Mouse (Mus musculus) small intestine, adult 2 months (tissue): ENCODE data around the gene Casc1. TPM values are rescaled to one million over a fixed set of nuclear protein-coding genes. Genes with fewer than 3 reads are reported as not detected.

ENCODE experiments used
- H3K27ac ChIP-seq: fragments of 200-500 bp; 2 replicates; pipeline ENCODE4 v1.5.1; 2012; ENCODE audit warnings: low read depth, low read length, control low read depth, inconsistent platforms; ENCODE audit not compliant: insufficient read depth
- H3K27me3 ChIP-seq: fragments of 200-500 bp; 2 replicates; pipeline ENCODE4 v1.6.1; 2012; ENCODE audit warnings: mild to moderate bottlenecking, moderate library complexity, low read length, inconsistent platforms; ENCODE audit not compliant: control insufficient read depth, insufficient read depth
- H3K36me3 ChIP-seq: fragments of 200-500 bp; 2 replicates; pipeline ENCODE4 v1.6.1; 2012; ENCODE audit warnings: mild to moderate bottlenecking, low read length, control low read depth, inconsistent platforms; ENCODE audit not compliant: control insufficient read depth, insufficient read depth
- H3K4me1 ChIP-seq: fragments of 200-500 bp; 2 replicates; pipeline ENCODE4 v1.6.1; 2012; ENCODE audit warnings: low read length, inconsistent platforms, mixed read lengths; ENCODE audit not compliant: control insufficient read depth, insufficient read depth, insufficient read length
- H3K4me3 ChIP-seq: fragments of 200-500 bp; 2 replicates; pipeline ENCODE4 v1.5.1; 2012; ENCODE audit warnings: low read depth, mild to moderate bottlenecking, control low read depth, inconsistent platforms, low read length, moderate library complexity
- CTCF ChIP-seq: fragments of 200-500 bp; IDR thresholded peaks from 2 replicates; pipeline ENCODE4 v1.5.1; 2012; ENCODE audit warnings: low read depth, mild to moderate bottlenecking, control low read depth, inconsistent platforms, low read length, moderate library complexity, mixed read lengths; ENCODE audit not compliant: insufficient replicate concordance, insufficient read length; ENCODE audit errors: extremely low read depth
- POLR2A ChIP-seq: fragments of 200-500 bp; IDR thresholded peaks from 2 replicates; pipeline ENCODE4 v1.6.1; 2012; ENCODE audit warnings: low read depth, mild to moderate bottlenecking, control low read depth, inconsistent platforms, low read length, moderate library complexity
- WGBS: fragments of 180-500 bp; shearing (Covaris S2); methylation state at CpG from one replicate; pipeline ENCODE4 v1.1.7; 2018; 5-methylcytosine and 5-hydroxymethylcytosine counted together
- polyA plus RNA-seq: library from polyadenylated mRNA; depleted of rRNA; stranded (reverse); fragments of >200 nt; gene quantifications from 2 replicates; pipeline ENCODE4 v1.2.3, GENCODE M21; 2012

The Casc1 gene
- polyA plus RNA-seq, 1 experiment = 0.15 TPM

- Histone ChIP-seq H3K4me3 (no peak overlapping the region), H3K36me3 (no peaks in the 10 kb centered on the region), H3K27ac (no peak overlapping the region), H3K4me1 (no peaks in the 10 kb centered on the region), H3K27me3 (no peaks in the 10 kb centered on the region)
- no peak for TF ChIP-seq POLR2A
- no peak for TF ChIP-seq CTCF
- 63% methylated on average over 4 of the region's 4 CpGs for WGBS
These were observed 52.2 kb downstream of the Casc1 start for GRCm38 (mm10) chr6:145158619-145159018.

- Histone ChIP-seq H3K27me3 (no peaks in the 10 kb centered on the region), H3K36me3 (no peaks in the 10 kb centered on the region), H3K4me3 (no peak overlapping the region), H3K4me1 (peaks cover 1% of the 10 kb centered on the region; the same call in 1 of the 2 replicates), H3K27ac (no peak overlapping the region)
- TF ChIP-seq POLR2A (no peak), CTCF (no peak)
- WGBS = 43% methylated on average over 9 of the region's 9 CpGs
These were observed 61.8 kb downstream of the Casc1 start for GRCm38 (mm10) chr6:145149054-145149453.

GRCm38 (mm10) chr6:145147716-145148115 is 63.1 kb downstream of the Casc1 start:
- H3K4me1 ChIP-seq = peaks cover 2% of the 10 kb centered on the region; the same call in 1 of the 2 replicates
- no peak overlapping the region for H3K27ac ChIP-seq
- H3K4me3 ChIP-seq = no peak overlapping the region
- TF ChIP-seq POLR2A (no peak), CTCF (no peak)
- WGBS = 89% methylated on average over 16 of the region's 16 CpGs
- no peaks in the 10 kb centered on the region for H3K36me3 ChIP-seq
- no peaks in the 10 kb centered on the region for H3K27me3 ChIP-seq

- H3K27ac ChIP-seq = no peak overlapping the region
- H3K27me3 ChIP-seq = no peaks in the 10 kb centered on the region
- H3K4me1 ChIP-seq = peaks cover 2% of the 10 kb centered on the region; the same call in 1 of the 2 replicates
- WGBS = 48% methylated on average over 7 of the region's 7 CpGs
- no peak overlapping the region for H3K4me3 ChIP-seq
- H3K36me3 ChIP-seq = no peaks in the 10 kb centered on the region
- TF ChIP-seq CTCF (no peak), POLR2A (no peak)
These were observed 65.6 kb downstream of the Casc1 start for GRCm38 (mm10) chr6:145145173-145145572.

- no peak for TF ChIP-seq CTCF
- 84% methylated on average over 12 of the region's 12 CpGs for WGBS
- no peaks in the 10 kb centered on the region for H3K36me3 ChIP-seq
These were observed 69.0 kb downstream of the Casc1 start for GRCm38 (mm10) chr6:145141827-145142226.

GRCm38 (mm10) chr6:145140706-145141105 is 70.1 kb downstream of the Casc1 start:
- Histone ChIP-seq H3K36me3 (no peaks in the 10 kb centered on the region), H3K27me3 (no peaks in the 10 kb centered on the region), H3K4me1 (peaks cover 2% of the 10 kb centered on the region; the same call in 1 of the 2 replicates), H3K27ac (no peak overlapping the region), H3K4me3 (no peak overlapping the region)
- TF ChIP-seq POLR2A (no peak), CTCF (no peak)
- 63% methylated on average over 11 of the region's 11 CpGs for WGBS

More at GRCm38 (mm10) chr6:145141827-145142226, 69.0 kb downstream of the Casc1 start:
- Histone ChIP-seq H3K27ac (no peak overlapping the region), H3K4me1 (peaks cover 2% of the 10 kb centered on the region; the same call in 1 of the 2 replicates), H3K4me3 (no peak overlapping the region), H3K27me3 (no peaks in the 10 kb centered on the region)

GRCm38 (mm10) chr6:145139776-145140475 is 70.9 kb downstream of the Casc1 start:
- H3K27ac ChIP-seq = no peak overlapping the region
- WGBS = 73% methylated on average over 11 of the region's 11 CpGs
- H3K27me3 ChIP-seq = no peaks in the 10 kb centered on the region

More at GRCm38 (mm10) chr6:145139776-145140475, 70.9 kb downstream of the Casc1 start:
- no peaks in the 10 kb centered on the region for H3K36me3 ChIP-seq
- TF ChIP-seq POLR2A (no peak), CTCF (no peak)
- H3K4me3 ChIP-seq = no peak overlapping the region
- peaks cover 2% of the 10 kb centered on the region; the same call in 1 of the 2 replicates for H3K4me1 ChIP-seq
